Mouse (Mus musculus): ENCODE measurements around the gene Kif4. TPM values are rescaled to one million over a fixed set of nuclear protein-coding genes. Genes with fewer than 3 reads are reported as not detected.

Gene Kif4
- total RNA-seq, 2 experiments from 2014 or later, result 34.5 to 39.4 TPM

DNA sequence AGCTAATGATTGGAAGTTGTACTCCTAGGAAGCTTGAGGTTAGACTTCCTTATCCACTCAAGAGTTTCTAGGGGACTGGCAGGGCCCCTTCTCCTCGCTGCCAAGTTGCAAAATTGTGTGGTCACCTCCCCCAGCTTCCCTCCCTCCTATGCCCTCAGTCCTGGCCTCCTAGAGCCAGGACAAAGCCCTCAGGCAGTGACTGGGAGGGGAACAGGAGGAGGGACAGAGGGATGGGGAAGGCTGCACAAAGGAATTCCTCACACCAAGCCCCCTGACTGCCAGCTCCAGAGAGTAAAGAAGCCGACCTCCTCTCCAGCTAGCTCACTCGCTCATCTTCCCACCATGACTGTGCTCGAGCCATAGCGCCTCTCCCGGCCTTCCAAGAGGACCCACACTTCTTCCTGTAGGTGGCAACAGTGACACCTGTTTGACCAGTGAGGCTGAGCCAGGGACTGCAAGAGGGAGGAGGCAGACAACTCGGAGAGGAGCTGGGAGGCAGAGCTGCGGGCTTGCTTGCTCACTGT lies 104.2 kb downstream of the Kif4 start, which contains the start of gene Gdpd2:
Gene Gdpd2 (plus strand): TSS at position 209 of the 524 bp plus-strand sequence.
- peak; percentile 87 for ATAC-seq (replicated peaks; ENCODE audit: poor library complexity)

DNA sequence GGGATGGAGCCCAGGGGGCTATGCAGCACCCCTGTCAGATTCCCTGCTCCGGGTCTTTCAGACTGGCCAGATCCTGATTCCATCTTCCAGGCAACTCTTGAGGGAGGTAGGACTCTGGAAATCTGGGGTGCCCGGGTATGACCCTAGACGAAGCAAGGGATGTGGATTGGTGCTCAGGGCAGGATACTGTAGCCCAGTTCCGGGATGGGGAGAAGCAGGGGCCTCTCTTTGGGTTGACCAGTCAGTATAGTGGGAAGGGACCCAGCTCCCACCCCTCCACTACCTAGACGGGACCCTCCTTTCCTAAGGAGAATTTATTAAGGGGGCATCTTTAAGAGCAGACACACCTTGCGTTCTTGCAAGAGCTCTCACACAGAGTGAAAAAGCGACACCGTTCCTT lies 104.7 kb downstream of the Kif4 start:
- ATAC-seq (replicated peaks; ENCODE audit: poor library complexity), result no peak

DNA sequence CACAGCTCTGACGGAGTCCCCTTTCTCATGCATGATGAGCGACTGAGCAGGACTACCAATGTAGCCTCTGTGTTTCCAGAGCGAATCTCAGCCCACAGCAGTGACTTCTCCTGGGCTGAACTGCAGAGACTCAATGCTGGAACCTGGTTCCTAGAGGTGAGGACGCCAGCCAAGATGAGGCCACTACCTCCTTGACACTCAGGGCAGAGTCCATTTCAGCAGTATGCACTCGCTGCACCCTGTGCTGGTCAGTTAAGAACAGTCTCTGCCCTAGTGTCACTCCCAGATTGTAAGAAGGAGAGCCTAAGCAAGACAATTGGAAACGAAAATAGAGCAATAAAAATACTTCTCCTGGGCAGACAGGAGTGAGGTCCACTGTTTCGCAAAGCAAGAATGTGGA lies 108.8 kb downstream of the Kif4 start:
- ATAC-seq (replicated peaks; ENCODE audit: poor library complexity), result no peak

DNA sequence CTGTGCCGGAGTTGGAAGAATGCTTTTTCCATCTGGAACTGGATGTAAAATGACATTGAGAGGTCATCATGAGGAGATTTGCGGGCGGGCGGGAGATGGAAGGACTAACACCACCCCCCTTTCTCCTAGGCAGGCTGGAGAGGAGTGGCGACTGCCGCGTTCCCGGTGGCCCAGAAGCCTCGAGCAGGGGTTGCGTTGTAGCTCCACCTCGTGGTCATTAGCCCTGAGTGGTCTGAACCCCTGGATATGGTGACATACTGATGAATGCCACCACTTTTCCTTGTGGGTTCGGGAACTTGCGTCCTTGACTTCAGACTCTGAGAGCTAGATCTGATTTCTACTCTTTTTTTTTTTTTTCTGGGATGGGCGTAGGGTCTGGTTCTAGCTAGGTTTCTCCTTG lies 113.4 kb downstream of the Kif4 start:
- peak; percentile 86 for ATAC-seq (replicated peaks; ENCODE audit: poor library complexity)

DNA sequence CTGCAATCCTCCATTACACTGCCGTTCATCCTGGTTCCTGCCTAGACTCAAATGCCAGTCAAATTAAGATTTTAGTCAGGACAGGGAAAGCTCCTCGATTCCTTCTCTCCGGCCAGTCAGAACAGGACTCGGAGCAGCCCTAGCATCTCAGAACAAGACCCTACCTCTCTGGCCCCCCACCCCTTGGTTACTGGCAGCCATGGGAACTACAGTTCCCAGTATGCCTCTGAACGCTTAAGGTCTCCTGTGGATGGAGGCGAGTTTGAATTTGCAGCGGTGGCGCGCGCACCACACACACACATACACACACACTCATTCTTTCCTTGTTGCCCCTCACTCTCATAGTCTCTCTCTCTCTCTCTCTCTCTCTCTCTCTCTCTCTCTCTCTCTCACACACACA lies 113.9 kb downstream of the Kif4 start:
- ATAC-seq (replicated peaks; ENCODE audit: poor library complexity), result no peak

DNA sequence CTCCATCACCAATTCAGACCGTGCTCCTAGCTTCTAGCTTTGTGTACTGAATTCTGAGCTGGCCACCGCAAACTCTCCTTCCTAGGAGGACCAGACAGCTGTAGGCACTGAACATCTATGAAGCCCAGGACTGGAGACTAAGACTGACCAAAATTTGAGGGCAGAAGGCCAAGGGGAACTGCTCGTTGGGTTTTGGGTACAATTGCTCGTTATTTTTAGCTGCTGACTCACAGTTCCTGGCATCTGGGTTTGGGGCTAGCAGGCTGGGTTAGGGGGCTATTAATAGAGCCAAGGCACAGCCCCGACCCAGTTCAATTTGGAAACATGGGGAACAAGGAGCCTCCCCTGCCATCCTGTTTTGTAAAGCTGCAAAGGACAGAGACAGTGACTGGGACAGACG lies 115.2 kb downstream of the Kif4 start:
- peak; percentile 71 for ATAC-seq (replicated peaks; ENCODE audit: poor library complexity)

DNA sequence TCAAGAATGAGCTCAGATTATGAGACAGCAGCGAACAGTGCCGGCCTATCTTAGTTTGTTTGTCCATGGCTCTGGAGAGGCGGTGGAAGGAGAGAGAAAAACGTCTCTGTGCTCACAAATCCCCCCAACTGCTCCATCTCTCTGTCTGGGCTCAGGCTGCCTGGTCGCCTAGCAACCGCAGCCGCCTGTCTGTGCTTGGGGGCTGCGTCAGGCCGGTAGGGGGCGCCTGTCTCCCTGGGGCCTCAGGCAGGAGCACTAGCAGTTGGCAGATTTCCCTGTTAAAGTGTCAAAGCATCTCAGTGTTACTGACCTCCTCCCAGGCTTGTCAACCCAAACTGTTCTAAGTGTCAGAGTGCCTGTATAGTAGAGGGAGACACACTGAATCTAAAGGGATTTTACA lies 116.4 kb downstream of the Kif4 start:
- ATAC-seq (replicated peaks; ENCODE audit: poor library complexity), result peak; percentile 45

DNA sequence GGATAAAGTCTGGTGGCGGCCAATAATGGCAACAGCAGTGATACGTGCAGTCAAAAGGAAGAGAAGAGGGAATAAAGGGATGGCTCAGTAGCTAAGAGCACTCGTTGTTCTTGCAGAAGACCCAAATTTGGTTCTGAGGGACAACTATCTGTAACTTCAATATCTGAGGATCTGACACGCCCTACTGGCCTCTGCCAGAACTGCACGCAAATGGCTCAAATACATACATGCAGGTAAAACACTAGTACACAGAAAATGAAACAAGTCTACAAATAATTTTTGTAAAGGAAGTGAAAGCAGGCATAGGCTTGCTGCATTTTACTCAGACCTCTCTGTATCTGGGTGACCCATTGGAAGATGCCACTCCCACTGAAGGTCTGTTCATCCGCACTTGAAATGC lies 140.3 kb downstream of the Kif4 start:
- ATAC-seq (replicated peaks; ENCODE audit: poor library complexity), result peak; percentile 54

DNA sequence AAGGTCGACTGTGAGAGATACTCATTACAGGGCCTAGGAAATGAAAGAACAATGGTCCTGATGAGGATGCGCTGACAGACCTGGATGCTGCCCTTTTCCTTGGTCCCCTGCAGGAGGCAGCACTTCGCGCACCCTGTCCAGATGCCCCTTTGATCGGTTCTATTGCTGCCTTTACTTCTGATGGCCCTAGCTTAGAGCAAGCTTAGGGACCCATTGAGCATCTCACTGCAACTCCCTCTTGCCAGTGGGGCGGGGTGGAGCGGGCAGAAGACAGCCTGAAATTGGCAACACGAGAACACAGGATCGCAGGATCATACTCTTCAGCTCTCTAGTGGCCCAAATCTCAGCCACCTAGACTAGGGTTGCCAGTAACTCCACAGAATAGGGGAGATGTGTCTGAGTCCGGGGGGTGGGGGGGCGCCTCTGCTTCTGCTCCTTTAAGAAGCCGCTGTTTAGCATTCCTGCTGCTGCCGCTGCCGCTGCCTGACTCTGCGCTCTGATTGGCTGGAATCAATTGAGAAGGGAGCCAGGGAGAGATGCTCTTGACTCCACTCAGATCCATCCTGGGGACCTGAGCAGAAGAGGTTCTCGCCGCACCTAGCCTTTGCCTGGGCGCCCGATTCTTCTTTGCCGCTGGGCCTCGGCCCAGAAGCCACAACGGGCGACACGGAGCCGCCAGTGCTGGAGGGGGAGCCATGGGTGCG lies 141.8 kb downstream of the Kif4 start, which contains the start of gene Dlg3:
Gene Dlg3 (plus strand): TSS at position 542 of the 704 bp plus-strand sequence.
- peak; percentile 65 for ATAC-seq (replicated peaks; ENCODE audit: poor library complexity)

DNA sequence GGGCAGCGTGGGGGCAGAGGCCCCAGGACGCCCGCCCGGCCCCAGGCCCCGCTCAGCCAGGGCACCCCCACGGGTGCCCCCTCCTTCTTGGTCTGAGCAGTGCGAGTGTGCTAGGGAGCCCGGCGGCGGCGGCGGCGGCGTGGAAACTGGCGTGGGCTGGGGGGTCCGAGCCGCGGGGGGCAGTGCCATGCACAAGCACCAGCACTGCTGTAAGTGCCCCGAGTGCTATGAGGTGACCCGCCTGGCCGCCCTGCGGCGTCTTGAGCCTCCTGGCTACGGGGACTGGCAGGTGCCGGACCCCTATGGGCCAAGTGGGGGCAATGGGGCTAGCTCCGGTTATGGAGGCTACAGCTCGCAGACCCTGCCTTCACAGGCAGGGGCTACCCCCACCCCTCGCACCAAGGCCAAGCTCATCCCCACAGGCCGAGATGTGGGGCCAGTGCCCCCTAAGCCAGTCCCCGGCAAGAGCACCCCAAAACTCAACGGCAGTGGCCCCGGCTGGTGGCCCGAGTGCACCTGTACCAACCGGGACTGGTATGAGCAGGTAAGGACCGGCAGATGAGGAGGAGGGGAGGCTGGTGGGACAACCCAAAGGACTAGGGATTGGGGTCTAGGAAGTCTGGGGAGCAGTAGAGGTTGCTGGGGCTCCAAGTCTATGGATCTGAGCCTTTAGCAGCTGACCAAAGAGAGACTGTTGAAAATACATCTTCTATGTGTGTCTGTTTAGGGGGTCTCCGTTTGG lies 142.5 kb downstream of the Kif4 start:
- ATAC-seq (replicated peaks; ENCODE audit: poor library complexity), result no peak

DNA sequence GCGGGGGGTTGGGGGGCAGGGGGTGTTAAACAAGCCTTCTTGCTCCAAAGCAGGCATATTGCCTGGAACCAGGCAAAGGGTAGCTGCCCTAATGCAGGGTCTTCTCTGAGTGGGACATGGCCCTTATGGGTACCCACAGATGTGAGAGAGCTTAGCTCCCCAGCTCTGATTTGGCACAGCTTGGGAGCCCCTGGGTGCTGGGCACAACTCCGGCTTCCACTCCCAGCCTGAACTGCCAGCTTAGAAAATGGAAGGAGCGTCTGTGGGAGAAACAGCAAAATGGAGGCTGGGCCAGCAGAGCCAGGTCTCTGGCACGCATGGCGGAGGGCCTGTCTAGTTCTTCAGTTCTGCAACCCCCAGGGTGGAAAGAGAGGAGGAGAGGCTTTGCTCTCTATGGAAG lies 143.7 kb downstream of the Kif4 start:
- no peak for ATAC-seq (replicated peaks; ENCODE audit: poor library complexity)

DNA sequence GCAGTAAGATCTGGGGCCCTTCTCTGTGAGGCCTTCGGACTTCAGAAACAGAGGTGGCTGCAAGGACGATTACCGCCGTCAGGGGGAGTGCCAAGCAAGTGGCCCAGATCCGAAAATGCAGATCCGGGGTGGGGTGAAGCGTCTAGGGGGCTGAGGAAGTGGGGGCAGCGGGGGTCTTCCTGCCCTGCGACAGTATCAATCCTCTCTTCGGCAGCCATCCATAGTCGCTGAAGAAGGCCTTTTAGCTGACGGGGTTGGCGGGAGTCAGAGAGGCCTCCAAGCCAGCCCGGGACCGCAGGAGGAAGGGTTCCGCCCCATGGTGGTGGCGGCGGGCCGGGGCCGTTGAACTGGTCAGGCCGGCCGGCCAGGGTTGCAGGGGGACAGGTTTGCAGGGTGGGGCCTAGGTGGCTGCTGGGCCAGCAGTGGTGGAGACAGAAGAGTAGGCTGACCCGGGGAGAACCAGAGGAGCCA lies 148.8 kb downstream of the Kif4 start:
- ATAC-seq (replicated peaks; ENCODE audit: poor library complexity), result peak; percentile 69

DNA sequence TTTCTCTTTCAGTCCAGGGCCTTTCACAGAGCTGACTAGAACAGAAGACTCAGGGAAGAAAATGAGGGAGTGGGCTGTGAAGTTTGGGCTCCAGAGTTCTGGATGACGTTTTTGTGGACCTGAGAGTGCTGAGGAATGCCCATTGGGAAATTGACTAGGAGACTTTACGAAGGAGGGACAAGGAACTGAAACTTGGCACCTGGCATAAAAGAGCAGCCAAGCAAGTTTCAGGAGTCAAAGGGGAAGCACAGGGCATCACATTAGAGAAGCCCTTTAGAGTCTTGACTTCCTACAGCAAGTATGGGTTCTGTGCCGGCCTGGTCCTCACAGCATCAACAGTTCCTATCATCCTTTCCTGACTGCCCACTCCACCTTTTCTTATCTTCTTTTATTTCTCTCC lies 149.9 kb downstream of the Kif4 start:
- no peak for ATAC-seq (replicated peaks; ENCODE audit: poor library complexity)

DNA sequence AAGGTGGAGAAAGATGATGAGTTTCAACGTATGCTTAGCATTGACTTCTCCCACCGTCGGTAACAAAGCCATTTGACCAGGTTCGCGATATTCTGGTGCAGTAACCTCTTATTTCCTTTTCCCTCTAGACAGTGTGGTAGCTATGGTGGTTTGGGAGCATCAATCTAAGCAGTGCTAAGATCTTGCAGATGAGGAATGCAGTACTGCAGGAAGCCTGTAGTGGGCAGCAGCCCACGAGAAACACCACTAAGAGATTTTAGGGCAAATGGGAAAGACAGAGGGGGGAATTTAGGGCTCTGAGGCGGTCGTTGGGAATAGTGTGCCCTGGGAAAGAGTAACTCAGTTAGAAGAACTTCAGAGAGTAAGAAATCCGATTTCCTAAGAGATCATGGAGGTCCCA lies 151.0 kb downstream of the Kif4 start:
- ATAC-seq (replicated peaks; ENCODE audit: poor library complexity), result peak; percentile 71

Other genes with a start within 250 kb of the Kif4 start
- gene Otud6a, start 196.7 kb upstream of the Kif4 start, total RNA-seq (2015), result not detected in 2 replicates
- not detected in 2 replicates for gene Otud6a, start 196.7 kb upstream of the Kif4 start, total RNA-seq (2017)
- gene Awat2, start 183.0 kb upstream of the Kif4 start, total RNA-seq (2015), result 1.2 and 1.9 TPM in 2 replicates
- gene Awat2, start 183.0 kb upstream of the Kif4 start, total RNA-seq (2017), result 0.71 and 0.84 TPM in 2 replicates
- 85.4 and 95.5 TPM in 2 replicates for gene Igbp1, start 131.4 kb upstream of the Kif4 start, total RNA-seq (2015)
- 113 and 116 TPM in 2 replicates for gene Igbp1, start 131.4 kb upstream of the Kif4 start, total RNA-seq (2017)
- gene Dgat2l6, start 100.9 kb upstream of the Kif4 start, total RNA-seq (2015), result not detected in 2 replicates
- not detected in 2 replicates for gene Dgat2l6, start 100.9 kb upstream of the Kif4 start, total RNA-seq (2017)
- gene Awat1, start 53.5 kb upstream of the Kif4 start, total RNA-seq (2015), result not detected in 2 replicates
- not detected in 2 replicates for gene Awat1, start 53.5 kb upstream of the Kif4 start, total RNA-seq (2017)
- not detected in 2 replicates for gene P2ry4, start 30.9 kb upstream of the Kif4 start, total RNA-seq (2015)
- not detected in 2 replicates for gene P2ry4, start 30.9 kb upstream of the Kif4 start, total RNA-seq (2017)
- not detected in 2 replicates for gene Arr3, start 20.2 kb upstream of the Kif4 start, total RNA-seq (2015)
- gene Arr3, start 20.2 kb upstream of the Kif4 start, total RNA-seq (2017), result not detected in 2 replicates
- gene Pdzd11, start 831 bp downstream of the Kif4 start, total RNA-seq (2015), result 59.2 and 69.1 TPM in 2 replicates
- 27.6 and 34.6 TPM in 2 replicates for gene Pdzd11, start 831 bp downstream of the Kif4 start, total RNA-seq (2017)
- gene Gdpd2, start 104.1 kb downstream of the Kif4 start, total RNA-seq (2015), result 0.05 TPM in 1 of 2 replicates, not detected in the other
- 0.04 TPM in 1 of 2 replicates, not detected in the other for gene Gdpd2, start 104.1 kb downstream of the Kif4 start, total RNA-seq (2017)
- gene Dlg3, start 142.0 kb downstream of the Kif4 start, total RNA-seq (2015), result 3.7 and 4.6 TPM in 2 replicates
- 3.0 and 5.0 TPM in 2 replicates for gene Dlg3, start 142.0 kb downstream of the Kif4 start, total RNA-seq (2017)